In the genomic region with DNA sequence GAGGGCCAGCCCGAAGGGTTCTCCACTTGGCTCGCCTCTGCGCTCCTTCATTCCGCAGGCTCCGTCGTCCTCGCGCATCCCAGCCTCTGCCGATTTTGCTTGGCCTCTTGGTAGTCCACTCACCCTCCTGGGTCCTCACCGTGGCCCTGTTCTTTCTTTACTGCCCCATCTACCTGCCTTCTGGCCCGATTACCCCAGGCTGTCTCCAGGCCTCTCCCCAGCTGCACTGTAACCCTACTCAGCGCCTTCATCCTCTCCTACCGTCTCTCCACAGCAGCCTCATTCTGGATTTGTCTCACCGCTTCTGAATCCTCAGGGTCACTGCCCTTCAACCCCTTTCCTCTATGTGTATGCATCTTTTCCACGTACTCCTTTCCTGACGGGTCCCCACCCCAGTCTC, we compare ENCODE assay signal across 8 mouse cellular contexts. TPM values are rescaled to one million over a fixed set of nuclear protein-coding genes. Genes with fewer than 3 reads are reported as not detected.
DNase-seq lines count a peak whose midpoint lies in the region; ATAC-seq and TF ChIP-seq lines count a peak whose summit lies in the region.

No protein-coding gene starts in this region.

- no peak overlapping the region for H3K4me3 ChIP-seq in C2C12 (ENCODE audit: insufficient read depth, poor library complexity, severe bottlenecking)
- peak overlapping the region; percentile 53 for H3K4me3 ChIP-seq in forebrain, embryonic 13.5 days
- H3K4me3 ChIP-seq in liver, embryonic 16.5 days (ENCODE audit: low read depth, low read length) = peak overlapping the region; percentile 60

- no peaks in the 10 kb centered on the region for H3K27me3 ChIP-seq in C2C12 (ENCODE audit: control insufficient read depth, insufficient read depth, insufficient read length)
- no peaks in the 10 kb centered on the region for H3K27me3 ChIP-seq in forebrain, embryonic 13.5 days
- H3K27me3 ChIP-seq in liver, embryonic 16.5 days (ENCODE audit: control insufficient read depth, insufficient read depth, low read depth, low read length) = no peaks in the 10 kb centered on the region

- peak overlapping the region; percentile 71 for H3K4me2 ChIP-seq in forebrain, embryonic 13.5 days
- peak overlapping the region; percentile 76 for H3K4me2 ChIP-seq in liver, embryonic 16.5 days (ENCODE audit: low read depth, low read length)

- H3K4me1 ChIP-seq in forebrain, embryonic 13.5 days = peaks cover 12% of the 10 kb centered on the region; the same call in 1 of the 2 replicates
- H3K4me1 ChIP-seq in liver, embryonic 16.5 days (ENCODE audit: control insufficient read depth, low read depth, low read length) = peaks cover 5% of the 10 kb centered on the region

- H3K9me3 ChIP-seq in forebrain, embryonic 13.5 days (replicated peaks) = no peaks in the 10 kb centered on the region
- no peaks in the 10 kb centered on the region for H3K9me3 ChIP-seq in liver, embryonic 16.5 days (replicated peaks; ENCODE audit: control insufficient read depth, low read length)

- H3K79me2 ChIP-seq in C2C12 (ENCODE audit: control insufficient read depth, insufficient read depth) = no peaks in the 10 kb centered on the region

- peak overlapping the region; percentile 75 for H3K27ac ChIP-seq in forebrain, embryonic 13.5 days
- H3K27ac ChIP-seq in liver, embryonic 16.5 days (ENCODE audit: low read length) = no peak overlapping the region

- H3ac ChIP-seq in C2C12 (ENCODE audit: control insufficient read depth, insufficient read length, low read depth) = peak overlapping the region; percentile 41

- H3K9ac ChIP-seq in forebrain, embryonic 13.5 days = peak overlapping the region; percentile 75
- H3K9ac ChIP-seq in liver, embryonic 16.5 days (ENCODE audit: low read depth, low read length) = peak overlapping the region; percentile 39

- DNase-seq in embryo, embryonic 10.5 days (ENCODE audit: low spot score) = peak; percentile 50
- DNase-seq in embryo, embryonic 11 days = no peak
- no peak for DNase-seq in cerebellum, adult 11 months
- DNase-seq in right cerebral cortex, postnatal 14 days = no peak
- no peak for DNase-seq in left cerebral cortex, postnatal 36 days (ENCODE audit: low spot score in 2 of 2)

- intact Hi-C loops in left cerebral cortex, postnatal 36 days (cut with DNase I) = no loop called here

- H3K79me3 ChIP-seq in C2C12 (ENCODE audit: low read depth) = no peaks in the 10 kb centered on the region

- H3K36me3 ChIP-seq in C2C12 (ENCODE audit: control insufficient read depth, insufficient read depth) = no peaks in the 10 kb centered on the region
- no peaks in the 10 kb centered on the region for H3K36me3 ChIP-seq in forebrain, embryonic 13.5 days (ENCODE audit: poor library complexity, severe bottlenecking)
- H3K36me3 ChIP-seq in liver, embryonic 16.5 days (ENCODE audit: control insufficient read depth, insufficient read depth) = no peaks in the 10 kb centered on the region

- TF ChIP-seq CTCF in C2C12 (IDR thresholded peaks at IDR 0.05; ENCODE audit: control insufficient read depth, insufficient read depth, insufficient read length) = no peak

- ATAC-seq in forebrain, embryonic 13.5 days = no peak
- 0 out of 2 replicates have a peak, but pooled peaks have one; percentile 5 for ATAC-seq in liver, embryonic 16.5 days (ENCODE audit: low read depth)

- WGBS in forebrain, embryonic 13.5 days = 1% methylated on average over 16 of the region's 16 CpGs
- WGBS in liver, embryonic 16.5 days (ENCODE audit: insufficient replicate concordance) = 11% methylated on average over 16 of the region's 16 CpGs

TF ChIP-seq in C2C12, 6 proteins besides CTCF, POLR2A, EP300 and RAD21:
- TF ChIP-seq USF1 (IDR thresholded peaks at IDR 0.05; ENCODE audit: low read depth) (no peak), MYOG (IDR thresholded peaks at IDR 0.05; ENCODE audit: control insufficient read depth, extremely low read depth, insufficient read length) (no peak), MYOD1 (IDR thresholded peaks at IDR 0.05; ENCODE audit: control insufficient read depth, insufficient read length, low read depth) (no peak), CEBPB (IDR thresholded peaks at IDR 0.05; ENCODE audit: low read depth) (no peak), MAX (IDR thresholded peaks at IDR 0.05) (no peak), FOSL1 (IDR thresholded peaks at IDR 0.05; ENCODE audit: insufficient read depth, low read length, poor library complexity, severe bottlenecking) (no peak)
TF ChIP-seq in C2C12: peak in this region for 0.

RNA-seq across cellular contexts. Expression of gene Efhc1, which starts 0.4 kb away (rescaled TPM):
- 0.09 TPM for polyA plus RNA-seq in C2C12 (2012; fragmentation: generic; extraction: Trizol)
- polyA plus RNA-seq in forebrain, embryonic 13.5 days (2015; fragmentation: Nextera tagmentation; extraction: Ambion mirVana) = 1.5 and 2.0 TPM in 2 replicates
- 0.33 and 0.39 TPM in 2 replicates for polyA plus RNA-seq in liver, embryonic 16.5 days (2015; fragmentation: Nextera tagmentation; extraction: Ambion mirVana)
- total RNA-seq in left cerebral cortex, postnatal 36 days (2021) = 1 to 10 TPM; 1.6 TPM
